Mouse (Mus musculus): ENCODE results near the gene Ccdc141. TPM values are rescaled to one million over a fixed set of nuclear protein-coding genes. Genes with fewer than 3 reads are reported as not detected.

Gene Ccdc141
- polyA plus RNA-seq, 1 experiment from 2014 or later: 3.4 TPM

DNA sequence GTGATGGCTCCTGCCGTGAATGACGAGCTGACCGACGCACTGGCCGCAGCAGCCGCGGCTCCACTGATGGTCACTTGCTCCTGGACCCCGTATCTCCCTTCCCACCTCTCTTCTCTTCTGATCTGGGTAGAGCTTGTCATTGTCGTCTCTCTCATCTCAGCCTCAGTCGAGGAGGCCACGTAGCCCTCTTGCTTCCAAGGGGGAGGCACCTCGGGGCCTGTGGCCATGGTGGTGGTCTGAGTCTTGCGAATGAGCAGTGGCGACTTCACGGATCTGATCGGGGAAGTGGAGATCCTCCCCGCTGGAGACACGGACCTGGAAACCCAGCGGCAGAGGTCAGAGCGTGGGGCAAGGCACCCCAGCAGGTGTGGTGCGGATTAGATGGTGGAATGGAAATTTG, 200.8 kb downstream of the Ccdc141 start:
- WGBS: 81% methylated on average over 21 of the region's 21 CpGs
- H3K4me1 ChIP-seq (replicated peaks; ENCODE audit: control insufficient read depth, insufficient read depth, low read length): no peaks in the 10 kb centered on the region
- no peak overlapping the region for H3K27ac ChIP-seq (ENCODE audit: low read depth, low read length)
- H3K4me3 ChIP-seq (ENCODE audit: low read depth, low read length): no peak overlapping the region
- H3K36me3 ChIP-seq (ENCODE audit: control insufficient read depth, insufficient read depth, low read length): no peaks in the 10 kb centered on the region
- ATAC-seq (replicated peaks; ENCODE audit: low FRiP score): no peak
- H3K27me3 ChIP-seq (ENCODE audit: control insufficient read depth, insufficient read depth, low read length): no peaks in the 10 kb centered on the region
- no peak overlapping the region for H3K9ac ChIP-seq (ENCODE audit: low read length)
- H3K4me2 ChIP-seq (ENCODE audit: low read depth, low read length, severe bottlenecking): no peak overlapping the region
- no peak for DNase-seq (ENCODE audit: low spot score)
- H3K9me3 ChIP-seq (ENCODE audit: control insufficient read depth, low read length): no peaks in the 10 kb centered on the region

DNA sequence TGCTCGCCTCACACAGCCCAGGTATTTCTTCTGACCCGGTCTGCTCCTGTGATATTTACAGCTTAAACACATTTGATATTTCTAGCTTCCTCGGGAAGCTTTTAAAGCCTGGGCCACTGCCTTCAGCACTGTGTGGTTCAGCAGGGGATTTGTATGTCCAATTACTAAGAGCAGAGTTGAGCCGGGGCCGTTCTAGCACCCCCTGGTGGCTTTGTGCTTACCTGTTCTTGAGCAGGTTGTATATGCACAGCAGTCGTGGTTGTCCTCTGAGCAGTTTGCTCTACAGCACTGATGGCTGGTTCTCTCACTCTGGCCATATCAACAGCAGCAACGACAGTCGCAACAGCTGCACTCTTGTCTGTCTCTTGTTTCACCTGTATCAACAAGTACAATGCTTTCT, 201.5 kb downstream of the Ccdc141 start:
- ATAC-seq (replicated peaks; ENCODE audit: low FRiP score): peak; percentile 87
- H3K27ac ChIP-seq (ENCODE audit: low read depth, low read length): no peak overlapping the region
- 31% methylated on average over 8 of the region's 8 CpGs for WGBS

DNA sequence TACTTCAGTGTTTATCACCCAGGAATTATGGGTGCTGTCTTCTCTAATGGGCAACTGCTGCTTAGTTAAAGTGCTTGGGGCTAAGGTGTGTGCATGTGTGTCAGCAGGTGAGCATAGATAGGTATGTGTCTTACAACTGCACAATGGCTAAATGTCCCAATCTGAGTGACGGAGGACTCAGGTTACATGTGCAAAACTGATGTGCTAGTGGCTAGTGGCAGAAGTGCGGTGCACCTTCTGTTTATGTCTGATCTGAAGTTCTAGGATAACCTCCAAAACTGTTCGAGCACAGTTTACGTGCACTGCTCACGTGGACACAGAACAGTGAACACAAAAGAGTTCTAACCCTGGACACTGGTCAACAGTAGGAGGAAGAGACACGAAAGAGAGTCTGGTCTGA, 203.9 kb downstream of the Ccdc141 start:
- Histone ChIP-seq H3K9ac (ENCODE audit: low read length) (no peak overlapping the region), H3K36me3 (ENCODE audit: control insufficient read depth, insufficient read depth, low read length) (no peaks in the 10 kb centered on the region), H3K4me3 (ENCODE audit: low read depth, low read length) (no peak overlapping the region), H3K4me1 (replicated peaks; ENCODE audit: control insufficient read depth, insufficient read depth, low read length) (no peaks in the 10 kb centered on the region), H3K4me2 (ENCODE audit: low read depth, low read length, severe bottlenecking) (no peak overlapping the region), H3K9me3 (ENCODE audit: control insufficient read depth, low read length) (no peaks in the 10 kb centered on the region), H3K27me3 (ENCODE audit: control insufficient read depth, insufficient read depth, low read length) (no peaks in the 10 kb centered on the region), H3K27ac (ENCODE audit: low read depth, low read length) (no peak overlapping the region)
- 88% methylated on average over 6 of the region's 6 CpGs for WGBS
- ATAC-seq (replicated peaks; ENCODE audit: low FRiP score) (no peak), DNase-seq (ENCODE audit: low spot score) (no peak)

More for the DNA sequence above, 201.5 kb downstream of the Ccdc141 start:
- Histone ChIP-seq H3K27me3 (ENCODE audit: control insufficient read depth, insufficient read depth, low read length) (no peaks in the 10 kb centered on the region), H3K9me3 (ENCODE audit: control insufficient read depth, low read length) (no peaks in the 10 kb centered on the region), H3K4me3 (ENCODE audit: low read depth, low read length) (no peak overlapping the region), H3K36me3 (ENCODE audit: control insufficient read depth, insufficient read depth, low read length) (no peaks in the 10 kb centered on the region), H3K9ac (ENCODE audit: low read length) (no peak overlapping the region), H3K4me1 (replicated peaks; ENCODE audit: control insufficient read depth, insufficient read depth, low read length) (no peaks in the 10 kb centered on the region), H3K4me2 (ENCODE audit: low read depth, low read length, severe bottlenecking) (no peak overlapping the region)
- DNase-seq (ENCODE audit: low spot score): peak; percentile 89

DNA sequence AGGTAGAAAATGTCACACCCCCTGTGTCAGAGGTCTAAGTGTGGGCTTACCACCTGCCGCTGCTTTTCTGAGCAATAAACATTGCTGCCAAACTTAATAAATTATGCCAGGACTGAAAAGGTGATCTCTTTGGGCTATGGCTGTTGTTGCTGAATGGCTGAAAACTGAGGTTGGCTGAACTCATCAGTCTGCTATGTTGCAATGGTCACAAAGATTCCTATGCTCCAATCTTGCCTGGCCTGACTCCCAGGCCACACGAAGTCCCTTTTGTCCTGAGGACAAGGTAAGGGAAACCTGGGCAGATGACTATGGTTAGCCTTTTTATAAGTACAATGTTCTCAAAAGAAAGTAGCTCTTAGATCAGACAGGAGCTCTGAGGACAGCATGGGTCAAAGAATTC, 204.4 kb downstream of the Ccdc141 start:
- ATAC-seq (replicated peaks; ENCODE audit: low FRiP score) (no peak), DNase-seq (ENCODE audit: low spot score) (no peak)
- no peaks in the 10 kb centered on the region for H3K9me3 ChIP-seq (ENCODE audit: control insufficient read depth, low read length)
- WGBS: 83% methylated on average over 2 of the region's 2 CpGs
- H3K4me1 ChIP-seq (replicated peaks; ENCODE audit: control insufficient read depth, insufficient read depth, low read length): no peaks in the 10 kb centered on the region
- no peaks in the 10 kb centered on the region for H3K36me3 ChIP-seq (ENCODE audit: control insufficient read depth, insufficient read depth, low read length)
- no peak overlapping the region for H3K4me3 ChIP-seq (ENCODE audit: low read depth, low read length)
- no peaks in the 10 kb centered on the region for H3K27me3 ChIP-seq (ENCODE audit: control insufficient read depth, insufficient read depth, low read length)
- H3K4me2 ChIP-seq (ENCODE audit: low read depth, low read length, severe bottlenecking): no peak overlapping the region
- H3K27ac ChIP-seq (ENCODE audit: low read depth, low read length): no peak overlapping the region
- H3K9ac ChIP-seq (ENCODE audit: low read length): no peak overlapping the region

DNA sequence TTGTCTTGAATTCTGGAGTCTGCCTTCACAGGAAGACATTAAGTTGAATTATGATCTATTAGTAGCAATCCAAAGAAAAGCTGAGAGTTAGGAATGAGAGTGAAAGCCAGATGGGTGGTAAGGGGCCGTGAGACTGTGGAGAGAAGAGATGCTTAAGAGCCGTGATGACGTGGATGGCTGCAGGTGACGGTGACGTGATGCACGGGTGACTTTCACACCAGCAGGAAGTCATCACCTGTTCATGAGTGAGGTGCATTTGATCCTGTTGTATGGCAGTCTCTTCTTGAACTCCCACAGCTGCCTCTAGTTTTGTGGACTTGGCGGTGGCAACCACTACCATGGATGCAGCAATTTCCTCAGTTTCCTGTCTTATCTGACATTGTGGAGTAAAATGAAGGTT, 204.9 kb downstream of the Ccdc141 start:
- Histone ChIP-seq H3K4me2 (ENCODE audit: low read depth, low read length, severe bottlenecking) (no peak overlapping the region), H3K27me3 (ENCODE audit: control insufficient read depth, insufficient read depth, low read length) (no peaks in the 10 kb centered on the region), H3K36me3 (ENCODE audit: control insufficient read depth, insufficient read depth, low read length) (no peaks in the 10 kb centered on the region), H3K9me3 (ENCODE audit: control insufficient read depth, low read length) (no peaks in the 10 kb centered on the region), H3K27ac (ENCODE audit: low read depth, low read length) (no peak overlapping the region), H3K4me3 (ENCODE audit: low read depth, low read length) (no peak overlapping the region), H3K4me1 (replicated peaks; ENCODE audit: control insufficient read depth, insufficient read depth, low read length) (no peaks in the 10 kb centered on the region), H3K9ac (ENCODE audit: low read length) (no peak overlapping the region)
- WGBS: 94% methylated on average over 7 of the region's 7 CpGs
- ATAC-seq (replicated peaks; ENCODE audit: low FRiP score): no peak
- DNase-seq (ENCODE audit: low spot score): no peak

DNA sequence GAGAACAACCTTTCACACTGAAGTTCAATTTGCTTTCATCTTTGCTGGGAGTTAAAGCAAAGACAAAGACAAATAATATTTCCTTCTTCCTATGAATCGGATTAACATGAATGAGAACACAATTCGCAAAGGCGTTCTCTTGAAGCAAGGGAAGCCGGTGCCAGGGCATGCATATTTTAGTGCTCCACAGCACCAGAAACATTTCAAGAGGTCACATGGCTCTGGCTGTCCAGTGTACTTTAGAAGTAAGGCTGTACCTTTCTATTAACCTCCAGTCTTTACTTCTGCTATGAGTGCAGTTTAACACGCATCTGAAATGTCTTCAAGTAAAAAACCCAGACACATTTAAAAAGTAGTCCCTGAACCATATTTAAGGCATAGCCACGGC, 208.4 kb downstream of the Ccdc141 start:
- Histone ChIP-seq H3K4me1 (replicated peaks; ENCODE audit: control insufficient read depth, insufficient read depth, low read length) (no peaks in the 10 kb centered on the region), H3K36me3 (ENCODE audit: control insufficient read depth, insufficient read depth, low read length) (no peaks in the 10 kb centered on the region), H3K9ac (ENCODE audit: low read length) (no peak overlapping the region), H3K27ac (ENCODE audit: low read depth, low read length) (no peak overlapping the region), H3K4me3 (ENCODE audit: low read depth, low read length) (no peak overlapping the region), H3K9me3 (ENCODE audit: control insufficient read depth, low read length) (no peaks in the 10 kb centered on the region), H3K4me2 (ENCODE audit: low read depth, low read length, severe bottlenecking) (no peak overlapping the region), H3K27me3 (ENCODE audit: control insufficient read depth, insufficient read depth, low read length) (no peaks in the 10 kb centered on the region)
- WGBS: 85% methylated on average over 6 of the region's 6 CpGs
- ATAC-seq (replicated peaks; ENCODE audit: low FRiP score): no peak
- DNase-seq (ENCODE audit: low spot score): no peak

DNA sequence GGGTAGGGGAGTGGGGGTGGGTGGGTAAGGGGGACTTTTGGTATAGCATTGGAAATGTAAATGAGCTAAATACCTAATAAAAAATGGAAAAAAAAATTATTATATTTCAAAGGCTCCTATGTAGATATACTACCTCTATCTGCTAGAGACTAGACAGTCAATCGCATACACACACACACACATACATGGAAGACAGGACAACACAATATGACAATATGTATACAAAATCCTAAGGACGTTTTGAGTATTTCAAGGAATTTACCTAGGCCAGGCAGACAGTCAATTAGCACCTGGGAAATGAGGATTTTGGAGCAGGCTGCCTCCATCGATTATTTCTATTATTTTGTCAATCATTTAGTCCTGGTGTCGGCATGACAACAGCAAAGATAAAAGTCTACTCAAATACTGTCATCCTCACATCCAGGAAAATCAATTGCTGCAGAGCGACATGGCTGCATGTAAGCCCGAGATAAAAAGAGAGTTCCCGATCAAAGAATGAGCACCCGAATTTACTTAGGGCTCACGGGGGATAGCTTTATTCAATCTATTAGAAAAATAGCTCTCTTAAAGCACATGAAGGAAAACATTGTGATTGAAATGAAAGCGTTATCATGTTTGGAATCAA, 208.9 kb downstream of the Ccdc141 start:
- H3K27ac ChIP-seq (ENCODE audit: low read depth, low read length): no peak overlapping the region
- H3K4me1 ChIP-seq (replicated peaks; ENCODE audit: control insufficient read depth, insufficient read depth, low read length): no peaks in the 10 kb centered on the region
- no peak overlapping the region for H3K9ac ChIP-seq (ENCODE audit: low read length)
- WGBS: 86% methylated on average over 10 of the region's 10 CpGs
- no peak overlapping the region for H3K4me3 ChIP-seq (ENCODE audit: low read depth, low read length)
- H3K27me3 ChIP-seq (ENCODE audit: control insufficient read depth, insufficient read depth, low read length): no peaks in the 10 kb centered on the region
- H3K4me2 ChIP-seq (ENCODE audit: low read depth, low read length, severe bottlenecking): no peak overlapping the region
- H3K36me3 ChIP-seq (ENCODE audit: control insufficient read depth, insufficient read depth, low read length): no peaks in the 10 kb centered on the region
- no peak for ATAC-seq (replicated peaks; ENCODE audit: low FRiP score)
- no peaks in the 10 kb centered on the region for H3K9me3 ChIP-seq (ENCODE audit: control insufficient read depth, low read length)
- no peak for DNase-seq (ENCODE audit: low spot score)

Small RNA genes lying within 50 kb of the gene (microRNA-seq; reads per million reads assigned to microRNA genes)
- gene Gm44360 (ENCODE audit: insufficient number of aligned reads): not detected

Other genes with a start within 250 kb of the Ccdc141 start
- 0.04 and 0.77 TPM in 2 replicates for gene Ttn, start 188.1 kb downstream of the Ccdc141 start, polyA plus RNA-seq (2014; fragmentation: Nextera tagmentation; extraction: Ambion mirVana)
- gene Sestd1, start 110.0 kb upstream of the Ccdc141 start, polyA plus RNA-seq (2014; fragmentation: Nextera tagmentation; extraction: Ambion mirVana): 26.0 and 27.1 TPM in 2 replicates

Measured in forebrain, embryonic 11.5 days (tissue).